Comparison of ENCODE assay signal across 8 mouse cellular contexts in genomic region chr10:21188564-21189274, GRCm38 (mm10). TPM values are rescaled to one million over a fixed set of nuclear protein-coding genes. Genes with fewer than 3 reads are reported as not detected.
DNase-seq lines count a peak whose midpoint lies in the region; ATAC-seq and TF ChIP-seq lines count a peak whose summit lies in the region.

No protein-coding gene starts in this region.

- TF ChIP-seq CTCF in left cerebral cortex, adult 2 months (IDR thresholded peaks at IDR 0.05), result peak; percentile 75

- ATAC-seq in megakaryocyte, adult 5-6 weeks (ENCODE audit: poor library complexity, severe bottlenecking), result peak; percentile 72

- peak; percentile 27 for DNase-seq in ovary, postnatal 14 days (ENCODE audit: low spot score)
- DNase-seq in ovary, postnatal 36 days (ENCODE audit: low spot score), result no peak
- DNase-seq in cerebellum, adult 9-10 months, result peak; percentile 62
- peak; percentile 63 for DNase-seq in forelimb bud, embryonic 11.5 days (ENCODE audit: low read depth, low spot score)
- peak; percentile 83 for DNase-seq in induced T-regulatory cell, adult 2 months (ENCODE audit: low read depth)
- peak; percentile 46 to 54 for DNase-seq in left cerebral cortex, adult 2 months (ENCODE audit: extremely low spot score in 1 of 2, low spot score in 2 of 2)
- DNase-seq in right cerebral cortex, postnatal 25 days, result peak; percentile 20

- no peak overlapping the region for H3K27ac ChIP-seq in left cerebral cortex, adult 2 months

- peak overlapping the region; percentile 45 for H3K4me3 ChIP-seq in left cerebral cortex, adult 2 months

- intact Hi-C loops in left cerebral cortex, adult 2 months (cut with DNase I), result loop anchor here (2.0 to 5.0 kb wide), 2 partner anchors 106 to 196 kb away; no protein-coding TSS in a partner anchor

RNA-seq across cellular contexts. Expression of gene Myb, which starts 27.9 kb away (rescaled TPM):
- under 1 TPM; 0.23 to 0.25 TPM for total RNA-seq in left cerebral cortex, adult 2 months (2021)
- total RNA-seq in megakaryocyte, adult 5-6 weeks (2015), result 42.5 and 45.2 TPM in 2 replicates
- 38.3 and 50.7 TPM in 2 replicates for total RNA-seq in megakaryocyte, adult 5-6 weeks (2017)

Comparison
In these comparisons a context has a peak if more than half of its experiments do, and no peak if none do; other contexts are left out.
1. RNA of gene Myb, which starts 27.9 kb away (total RNA-seq): 38.3 to 50.7 TPM in megakaryocyte, adult 5-6 weeks; 0.23 to 0.25 TPM in left cerebral cortex, adult 2 months; every median in the first group is over 10 times any median in the second.